Mouse (Mus musculus) erythroblast, adult 5-6 weeks (primary cell): ENCODE measurements around the gene Prss16. TPM values are rescaled to one million over a fixed set of nuclear protein-coding genes. Genes with fewer than 3 reads are reported as not detected.

Experiments used
- ATAC-seq: replicated peaks from 2 replicates; pipeline ENCODE4 v1.8.0; 2016; ENCODE audit warnings: moderate number of reproducible peaks, mild to moderate bottlenecking, moderate TSS enrichment, inconsistent platforms; ENCODE audit not compliant: poor library complexity, low FRiP score, severe bottlenecking
- total RNA-seq, 2 experiments: library from RNA; stranded (forward) in 1 of 2; stranded (reverse) in 1 of 2; fragments of 150-400 nt in 1 of 2; fragments of 200-764, 138-1000 nt in 1 of 2; gene quantifications; 2 replicates each; pipeline versions ENCODE4 v1.2.3 to v1.2.4; 2015 to 2017; ENCODE audit warnings: low replicate concordance in 2 of 2

The Prss16 gene
- total RNA-seq, 2 experiments from 2014 or later: 1.8 to 6.3 TPM

DNA sequence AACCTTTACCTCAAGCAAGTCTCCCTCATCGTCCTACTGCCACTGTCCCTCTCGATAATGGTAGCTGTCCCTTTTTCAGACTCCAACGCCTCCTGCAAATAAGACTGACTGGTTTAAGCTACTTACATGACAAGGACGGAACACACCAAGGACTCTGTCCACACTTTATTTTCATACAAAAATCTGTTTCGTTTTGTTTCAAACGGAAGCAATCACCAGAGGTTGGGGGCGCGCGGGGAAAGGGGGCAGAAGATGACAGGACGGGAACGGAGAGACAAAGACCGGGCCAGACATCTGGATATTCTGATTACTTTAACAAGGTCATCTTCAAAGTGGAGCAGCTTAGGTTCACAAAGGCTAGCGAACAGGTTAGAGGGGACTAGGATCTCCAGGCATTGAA is 4.2 kb upstream of the Prss16 start:
- ATAC-seq: no peak

DNA sequence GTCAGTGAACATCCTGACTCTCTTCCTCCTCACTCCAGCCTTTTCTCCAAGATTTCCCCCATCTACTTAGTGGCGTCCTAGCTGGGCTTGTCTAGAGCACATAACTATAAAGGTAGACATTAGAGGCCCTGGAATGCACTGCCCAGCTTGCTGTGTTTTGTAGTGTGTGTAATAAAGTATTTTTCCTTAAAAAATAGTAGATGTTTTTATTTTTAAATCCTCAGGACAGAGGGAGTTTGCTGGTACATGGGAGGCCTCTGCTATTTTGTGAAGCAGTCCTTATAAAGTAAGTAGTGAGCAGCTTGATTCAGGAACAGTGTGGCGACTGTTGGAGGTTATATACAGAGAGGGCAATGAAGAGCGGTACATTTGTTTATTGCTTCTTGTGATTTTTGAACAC is 835 bp downstream of the Prss16 start:
- ATAC-seq: no peak

DNA sequence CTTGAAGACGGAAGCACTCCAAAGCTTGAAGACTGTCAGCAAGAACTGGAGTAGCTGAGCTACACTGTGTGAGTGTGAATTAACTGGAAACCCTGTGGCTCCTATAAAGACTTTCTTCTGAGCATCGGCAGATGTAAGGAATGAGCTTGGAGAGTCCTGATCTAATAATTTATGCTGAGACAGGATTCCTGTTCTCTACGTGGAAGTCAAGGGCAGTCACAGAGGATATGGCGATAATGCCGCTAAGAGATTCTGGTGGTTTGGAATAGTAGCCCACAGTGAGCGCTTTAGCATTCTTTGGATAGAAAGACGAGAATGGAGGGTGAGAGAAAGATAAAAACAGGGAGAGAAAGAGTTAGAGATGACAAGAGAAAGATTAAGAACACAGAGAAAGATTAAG is 1.7 kb downstream of the Prss16 start:
- no peak for ATAC-seq

DNA sequence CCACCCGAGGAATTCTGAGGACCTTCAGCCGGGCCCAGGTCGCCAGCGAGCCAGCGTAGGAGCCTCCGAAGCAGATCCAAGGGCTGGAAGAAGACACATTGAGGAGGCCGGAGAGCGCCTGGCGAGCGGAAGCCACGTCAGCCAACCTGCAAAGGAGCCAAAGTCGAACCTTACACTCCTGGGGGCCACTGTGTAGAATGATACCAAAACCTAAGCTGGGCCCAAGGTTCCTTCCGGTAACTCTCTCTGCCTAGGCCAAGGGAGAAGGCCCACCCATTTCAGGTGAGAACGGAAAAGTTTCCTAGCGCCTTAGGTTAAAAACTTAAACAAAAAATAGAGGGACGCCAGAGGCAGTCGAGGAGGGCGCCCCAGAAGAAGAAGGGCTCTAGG is 2.4 kb downstream of the Prss16 start:
- no peak for ATAC-seq

DNA sequence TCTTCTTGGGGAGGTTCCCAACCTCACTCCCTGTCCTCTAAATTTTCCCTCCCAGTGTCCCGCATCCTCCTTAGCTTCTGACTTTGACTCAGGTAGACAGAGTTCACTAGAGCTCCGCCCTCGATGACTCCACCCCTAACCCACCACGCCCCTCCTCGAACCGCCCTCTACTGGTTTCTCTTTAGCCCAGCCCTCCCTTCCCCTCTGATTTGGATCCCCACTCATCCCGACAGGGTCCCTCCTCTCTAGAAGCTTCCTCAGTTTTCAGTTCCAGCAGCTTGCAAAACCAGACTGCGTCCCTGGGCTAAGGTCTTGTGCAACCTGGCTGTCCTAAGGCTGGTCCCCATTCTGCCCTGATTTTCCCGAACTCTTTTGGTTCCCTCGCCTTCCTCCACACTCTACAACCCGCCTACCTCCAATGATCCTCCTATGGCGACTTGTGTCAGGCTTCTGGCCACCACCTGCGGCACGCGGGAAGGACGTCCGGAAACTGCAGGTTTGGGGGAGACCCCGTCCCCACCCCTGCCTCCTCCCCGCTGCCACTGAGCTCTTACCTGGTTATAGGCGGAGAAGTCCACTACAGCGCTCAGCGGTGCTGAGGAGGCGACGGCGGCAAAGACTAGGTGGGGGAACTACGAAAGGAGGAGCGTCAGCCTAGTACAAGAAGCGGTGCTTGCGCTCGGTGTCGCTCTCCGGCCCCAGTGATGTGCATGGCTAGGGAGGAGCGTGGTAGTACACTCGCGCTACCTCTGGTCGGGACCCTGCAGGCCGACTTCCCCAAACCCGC is 3.0 kb downstream of the Prss16 start:
- ATAC-seq: peak; percentile 71

DNA sequence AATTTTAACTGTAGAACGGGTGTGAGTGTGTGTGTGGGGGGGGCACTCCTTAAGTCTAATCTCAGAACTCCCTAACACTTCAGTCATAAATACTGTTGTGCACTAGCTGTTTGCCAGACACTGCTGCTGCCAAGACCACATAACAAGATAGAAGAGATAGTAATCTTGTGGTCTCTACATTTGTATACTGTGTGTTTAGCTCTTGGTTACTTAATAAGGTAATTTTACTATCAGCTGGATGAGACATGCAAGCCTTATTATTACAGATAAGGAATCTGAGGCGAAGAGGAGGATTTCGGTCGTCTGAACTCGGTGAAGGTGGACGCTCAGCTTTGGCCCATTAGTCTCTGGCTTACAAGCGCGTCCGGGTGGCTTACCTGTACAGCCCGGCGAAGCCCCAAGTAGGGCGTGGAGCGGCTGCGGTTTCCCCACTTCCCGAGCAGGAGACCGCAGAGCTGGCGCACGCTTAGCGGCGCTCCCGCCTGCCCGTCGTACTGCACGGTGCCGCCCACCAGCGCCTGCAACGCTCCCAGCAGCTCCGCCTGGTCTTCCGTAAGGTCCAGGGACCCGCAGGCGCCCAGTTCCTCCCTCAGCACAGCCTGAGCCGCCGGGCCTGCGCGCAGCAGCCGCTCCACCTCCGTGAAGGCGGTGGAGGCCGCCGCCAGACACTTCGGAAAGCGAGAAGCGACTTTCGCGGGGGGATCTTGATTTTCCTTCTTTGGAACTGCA is 3.8 kb downstream of the Prss16 start:
- ATAC-seq: no peak

DNA sequence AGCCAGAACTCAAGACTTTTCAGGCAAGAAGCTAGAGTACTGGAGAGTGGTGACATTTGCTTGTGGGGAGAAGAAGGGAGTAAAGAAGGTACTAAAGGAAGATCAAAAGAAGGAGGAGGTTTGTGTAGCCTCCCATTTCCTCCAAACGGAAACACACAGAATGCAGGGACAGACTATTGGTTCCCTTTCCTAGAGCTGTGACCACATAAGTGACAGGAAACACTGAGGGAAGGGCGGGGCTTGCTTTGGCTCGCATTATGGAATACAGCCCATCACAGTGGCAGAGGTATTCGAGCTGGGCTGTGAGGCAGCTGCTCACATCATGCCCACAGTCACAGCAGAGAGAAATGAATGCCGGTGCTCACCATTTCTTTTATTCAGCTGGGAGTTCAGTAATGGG is 7.7 kb downstream of the Prss16 start:
- no peak for ATAC-seq

DNA sequence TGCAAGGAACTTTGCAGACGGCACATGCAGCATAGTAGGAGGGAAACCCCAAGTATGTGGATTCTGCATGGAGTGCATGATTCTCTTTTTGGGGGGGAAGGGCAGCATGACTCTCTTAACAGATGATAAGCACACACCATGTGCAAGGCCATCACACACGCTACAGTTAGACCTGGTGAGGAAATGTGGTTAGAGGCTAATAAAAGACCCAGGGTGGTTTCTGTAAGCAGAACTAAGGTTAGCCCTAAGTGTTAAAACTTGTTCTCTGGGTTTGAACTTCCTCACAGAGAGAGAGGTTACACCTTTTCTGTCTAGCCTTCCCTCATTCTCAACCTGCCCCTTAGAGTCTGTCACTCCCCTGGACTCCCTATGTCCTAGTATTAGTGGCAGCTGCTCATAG is 8.2 kb downstream of the Prss16 start:
- ATAC-seq: no peak

DNA sequence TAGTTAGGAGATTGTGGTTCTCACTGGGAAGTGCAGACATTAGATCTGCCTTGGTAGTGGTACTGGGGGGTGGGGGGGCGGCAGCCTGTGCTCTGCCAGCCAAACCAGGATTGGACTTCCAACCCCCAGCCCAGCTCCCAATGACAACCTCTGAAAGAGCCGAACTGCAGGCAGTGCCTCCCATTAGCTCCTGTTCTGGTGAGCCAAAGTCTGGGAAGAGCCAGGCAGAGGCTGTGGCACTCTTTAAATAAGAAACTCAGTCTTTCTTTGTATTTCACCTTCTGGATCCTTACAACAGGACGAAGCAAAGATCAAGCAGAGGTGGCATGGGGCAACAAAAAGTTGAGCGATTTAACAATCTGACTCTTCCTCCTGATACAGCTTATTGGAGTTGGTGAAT is 10.4 kb downstream of the Prss16 start:
- no peak for ATAC-seq

DNA sequence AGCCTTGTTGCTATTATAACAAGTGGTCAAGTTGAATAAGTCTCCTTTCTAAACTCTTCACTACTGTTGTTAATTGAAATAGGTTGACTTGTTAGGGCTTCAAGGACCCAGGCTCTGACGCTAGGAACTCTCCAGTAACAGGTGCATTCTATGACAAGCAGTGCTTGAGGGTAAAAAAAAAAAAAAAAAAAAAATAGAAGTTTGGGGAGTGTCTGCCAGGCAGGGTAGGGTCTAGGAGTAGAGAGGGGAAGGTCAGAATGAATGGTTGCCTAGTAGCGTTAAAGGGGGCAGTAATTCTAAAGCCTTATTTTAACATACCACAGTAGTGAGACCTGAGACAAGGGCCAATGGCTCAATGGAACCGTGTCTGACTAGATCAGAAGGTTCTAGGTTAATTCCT is 11.1 kb downstream of the Prss16 start:
- no peak for ATAC-seq

DNA sequence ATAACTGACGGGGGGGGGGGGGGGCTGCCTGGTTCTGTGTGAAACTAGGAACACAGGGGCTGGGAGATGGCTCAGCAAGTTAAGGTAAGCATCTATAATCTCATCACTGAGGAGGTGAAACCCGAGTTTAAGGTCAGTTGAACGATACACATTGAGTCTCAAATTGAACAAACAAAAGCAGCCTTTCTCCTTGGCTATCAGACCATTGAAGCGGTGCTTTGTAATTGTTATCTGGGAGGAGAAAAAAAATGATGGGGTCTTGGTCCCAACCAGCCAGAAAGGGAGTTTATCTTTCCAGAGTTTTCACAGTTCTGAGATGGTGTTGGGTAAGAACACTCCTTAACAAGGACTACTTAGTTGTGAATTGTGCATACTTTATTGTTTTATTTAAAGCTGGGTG is 11.7 kb downstream of the Prss16 start:
- ATAC-seq: no peak

DNA sequence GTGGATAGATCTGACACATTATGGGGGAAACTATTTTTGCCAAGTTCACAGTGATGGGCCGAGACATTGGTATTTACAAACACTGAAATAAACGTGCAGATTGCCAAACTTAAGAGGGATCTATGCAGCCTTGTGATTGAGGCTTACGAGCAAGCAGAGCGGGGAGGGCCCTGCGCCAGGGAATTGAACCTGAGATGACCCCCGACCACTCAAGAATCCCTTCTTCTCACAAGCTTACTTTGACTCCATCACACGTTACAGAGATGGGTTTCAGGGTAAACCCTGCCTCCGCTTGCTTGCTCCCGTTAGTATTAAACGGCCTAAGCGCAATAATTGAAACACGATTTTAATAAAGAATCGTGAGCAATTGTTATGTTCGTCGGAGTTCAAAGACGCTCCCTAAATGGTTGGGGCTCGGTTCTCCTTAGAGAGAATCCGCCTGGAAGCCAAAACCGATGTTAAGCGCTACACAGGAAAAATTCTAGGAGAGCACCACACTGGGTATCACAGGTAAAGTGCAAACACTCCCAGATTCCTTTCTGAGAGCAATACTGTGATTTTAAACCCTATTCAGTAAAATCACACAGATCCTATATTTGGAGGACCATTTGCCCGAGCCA is 12.2 kb downstream of the Prss16 start:
- no peak for ATAC-seq

DNA sequence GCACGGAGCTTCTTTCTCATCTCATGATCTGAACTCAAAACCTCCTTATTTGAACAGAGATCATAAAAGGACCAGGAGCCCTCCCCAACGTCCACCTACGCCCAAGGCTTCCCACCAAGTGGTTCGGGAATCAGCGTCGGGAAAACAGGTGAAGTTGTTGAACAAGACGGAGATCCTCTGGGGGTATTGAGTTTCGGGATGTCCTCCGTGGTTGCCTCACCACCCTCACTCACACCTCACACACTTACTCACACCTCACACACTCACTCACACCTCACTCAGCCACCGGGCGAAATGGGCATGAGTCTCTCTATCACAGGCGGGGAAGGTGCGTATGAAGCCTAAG is 12.7 kb downstream of the Prss16 start:
- ATAC-seq: no peak

DNA sequence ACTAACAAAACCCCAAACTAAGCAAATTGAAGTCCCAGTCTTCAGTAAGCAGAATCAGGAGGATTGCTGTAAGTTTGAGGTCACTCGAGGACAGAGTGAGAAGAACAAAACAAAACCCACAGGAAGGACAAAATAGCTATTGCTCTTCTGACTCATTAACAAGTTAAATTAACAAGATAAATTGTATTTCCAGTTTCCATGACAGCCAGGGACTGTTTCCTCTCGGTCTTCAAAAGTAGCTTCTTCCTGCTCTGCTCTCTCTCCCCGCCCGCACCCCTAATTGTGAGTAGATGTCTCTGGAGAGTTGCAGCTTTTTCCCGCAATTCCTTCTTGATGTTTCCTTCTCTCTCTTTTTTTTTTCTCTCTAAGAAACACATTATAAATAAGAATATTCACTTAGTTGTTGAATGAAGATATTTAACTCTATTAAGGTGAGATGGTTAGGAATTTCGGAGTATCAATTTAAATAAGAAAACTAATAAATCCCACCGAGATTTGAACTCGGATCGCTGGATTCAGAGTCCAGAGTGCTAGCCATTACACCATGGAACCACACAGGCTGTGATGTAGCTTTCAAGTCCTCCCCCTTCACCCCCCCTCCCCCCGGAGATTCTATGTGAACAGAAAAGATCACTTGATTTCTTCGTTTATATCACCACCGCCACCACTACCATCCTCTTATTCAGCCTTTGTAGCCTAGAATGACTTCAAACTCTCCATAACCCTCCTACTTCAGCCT is 13.3 kb downstream of the Prss16 start:
- ATAC-seq: no peak

DNA sequence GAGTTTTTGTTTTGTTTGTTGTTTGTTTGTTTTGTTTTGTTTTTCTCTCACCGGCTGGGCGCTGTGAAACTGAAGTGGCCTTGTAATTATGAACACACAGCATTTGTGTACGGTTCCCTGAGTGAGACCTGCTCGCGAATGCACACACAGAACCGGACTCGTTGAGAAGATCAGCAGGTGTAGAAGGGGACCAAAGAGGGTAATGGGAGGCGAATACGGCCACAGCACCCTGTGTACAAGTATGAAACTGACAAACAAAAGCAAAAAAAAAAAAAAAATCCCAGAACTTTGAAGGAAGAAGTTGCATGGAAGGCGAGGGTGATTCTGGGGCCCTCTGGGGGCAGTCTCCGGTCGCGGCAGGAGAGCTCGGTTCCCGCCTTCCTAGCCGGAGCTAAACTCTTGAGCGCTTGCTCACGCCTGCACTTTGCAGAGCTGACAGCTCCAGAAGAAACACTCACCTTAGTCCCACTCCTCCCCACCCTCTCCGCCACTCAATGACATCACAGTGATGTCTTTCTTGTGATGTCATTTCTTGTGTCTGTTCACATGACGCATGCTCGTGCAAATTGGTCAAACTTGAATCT is 14.1 kb downstream of the Prss16 start:
- ATAC-seq: no peak

DNA sequence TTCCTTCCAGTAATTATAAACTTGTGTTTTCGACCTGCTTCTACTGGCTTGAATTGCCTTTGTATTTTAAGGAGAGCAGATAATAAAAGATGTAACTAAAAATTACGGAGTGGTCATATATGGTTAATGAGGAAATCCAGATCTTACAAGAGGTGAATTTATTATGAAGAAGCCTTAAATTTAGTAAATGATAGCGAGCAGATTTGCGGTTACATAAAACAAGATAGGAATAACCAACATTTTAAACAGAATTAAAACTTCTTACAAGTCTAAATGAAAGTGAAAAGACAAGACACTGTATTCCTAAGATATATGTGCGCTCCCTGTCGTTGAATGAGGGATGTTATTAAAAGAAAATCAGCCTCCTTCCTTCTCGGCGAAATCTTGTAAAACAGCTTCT is 14.6 kb downstream of the Prss16 start:
- ATAC-seq: no peak

DNA sequence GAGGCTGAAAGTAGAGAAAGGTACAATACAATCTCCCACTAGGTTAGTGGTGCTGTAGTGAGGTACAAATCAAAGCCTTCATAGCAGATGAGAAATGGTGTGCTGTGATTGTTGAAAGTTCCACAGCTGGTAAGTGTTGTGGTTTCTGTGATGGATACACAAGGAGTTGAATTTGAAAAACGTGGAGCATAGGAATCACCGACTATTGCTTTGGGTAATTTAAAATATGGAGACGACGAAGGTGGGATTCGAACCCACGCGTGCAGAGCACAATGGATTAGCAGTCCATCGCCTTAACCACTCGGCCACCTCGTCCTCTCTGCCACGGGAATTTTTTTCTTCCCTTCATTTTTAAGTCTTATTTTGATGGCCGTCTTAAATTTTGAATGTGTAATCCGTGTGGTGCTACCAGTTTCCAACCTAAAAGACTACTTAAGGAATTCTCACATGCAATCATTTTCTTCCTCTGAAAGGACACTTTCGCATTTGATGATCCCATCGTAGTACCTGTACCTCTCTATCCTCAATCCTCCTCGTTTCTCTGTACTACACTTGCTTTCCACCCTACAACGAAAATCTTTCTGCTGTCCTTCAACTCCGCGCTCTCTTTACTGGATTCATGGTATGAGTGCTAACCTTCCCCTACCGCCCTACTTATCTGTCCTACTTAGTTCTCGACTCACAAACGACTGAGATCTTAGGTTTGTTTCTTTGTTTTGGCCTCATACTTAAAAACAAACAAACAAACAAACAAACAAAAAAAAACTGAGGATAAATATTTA is 15.4 kb downstream of the Prss16 start:
- no peak for ATAC-seq

DNA sequence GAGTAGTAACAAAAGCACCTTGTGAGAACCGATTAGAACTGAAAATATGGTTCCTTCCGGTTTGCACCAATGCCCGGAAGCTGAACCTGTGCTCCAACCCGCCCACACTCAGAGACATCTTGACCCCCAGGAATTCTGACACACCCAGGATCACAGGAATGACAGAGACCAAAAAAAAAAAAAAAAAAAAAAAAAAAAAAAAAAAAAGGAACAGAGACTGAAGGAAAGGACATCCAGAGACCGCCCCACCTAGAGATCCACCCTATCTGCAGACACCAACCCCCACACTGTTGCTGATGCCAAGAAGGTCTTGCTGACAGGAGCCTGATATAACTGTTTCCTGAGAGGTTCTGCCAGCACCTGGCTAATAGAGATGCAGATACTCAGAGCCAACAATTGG is 17.0 kb downstream of the Prss16 start:
- ATAC-seq: no peak

DNA sequence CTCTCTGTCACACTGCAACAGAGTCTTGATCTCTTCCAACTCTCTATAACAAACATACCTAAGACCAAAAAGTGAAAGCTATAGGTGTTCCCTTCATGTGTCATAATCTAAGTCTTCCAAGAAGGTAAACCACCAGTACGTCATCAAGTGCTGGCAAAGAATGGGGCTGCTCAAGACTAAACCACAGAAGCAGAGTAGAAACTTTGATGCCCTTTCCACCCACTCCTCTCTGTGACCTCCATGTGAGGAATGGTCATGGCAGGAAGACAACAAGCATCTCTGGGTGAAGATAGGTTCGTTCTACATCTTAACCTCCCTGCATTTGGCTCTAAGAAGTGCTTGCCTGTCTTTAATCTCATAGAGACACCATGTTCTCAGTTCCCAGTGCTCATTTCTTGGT is 25.1 kb downstream of the Prss16 start:
- ATAC-seq: no peak

DNA sequence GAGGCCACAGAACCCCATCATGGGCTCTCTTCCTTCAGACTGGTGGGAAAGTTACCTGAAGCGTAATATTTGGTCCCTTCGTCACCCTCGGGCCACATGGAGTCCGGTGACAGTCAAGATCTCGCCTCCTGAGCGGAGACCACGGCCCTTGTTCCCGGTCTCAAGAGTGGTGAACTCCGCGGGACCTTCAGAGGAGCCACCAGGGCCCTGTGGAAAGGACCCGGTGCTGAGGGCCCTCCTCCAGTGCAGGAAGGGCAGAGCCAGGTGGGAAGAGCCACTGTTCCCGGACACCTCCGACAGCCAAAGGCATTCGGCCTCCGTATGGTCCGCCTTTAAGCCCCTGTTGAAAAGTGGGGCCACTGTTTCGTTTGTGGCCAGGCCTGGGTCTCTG is 27.7 kb downstream of the Prss16 start:
- ATAC-seq: no peak
